Mouse (Mus musculus) spleen, adult 2 months (tissue): ENCODE results near the gene Tcl1b5.

ENCODE experiments used
- CTCF ChIP-seq: fragments of 200-500 bp; IDR thresholded peaks from 2 replicates; pipeline ENCODE4 v1.5.1; 2011; ENCODE audit warnings: mild to moderate bottlenecking, inconsistent platforms; ENCODE audit not compliant: insufficient read depth, insufficient read length, insufficient replicate concordance; ENCODE audit errors: extremely low read depth
- POLR2A ChIP-seq: fragments of 200-500 bp; IDR thresholded peaks from 2 replicates; pipeline ENCODE4 v1.6.1; 2011; ENCODE audit warnings: low read depth, low read length, inconsistent platforms

- TF ChIP-seq POLR2A (no peak), CTCF (no peak)
Observed at GRCm38 (mm10) chr12:105159390-105159789, 16.8 kb upstream of the Tcl1b5 start, which contains the start of gene Tcl1b1.
